Comparison of ENCODE assay signal across 19 mouse cellular contexts in the genomic region with DNA sequence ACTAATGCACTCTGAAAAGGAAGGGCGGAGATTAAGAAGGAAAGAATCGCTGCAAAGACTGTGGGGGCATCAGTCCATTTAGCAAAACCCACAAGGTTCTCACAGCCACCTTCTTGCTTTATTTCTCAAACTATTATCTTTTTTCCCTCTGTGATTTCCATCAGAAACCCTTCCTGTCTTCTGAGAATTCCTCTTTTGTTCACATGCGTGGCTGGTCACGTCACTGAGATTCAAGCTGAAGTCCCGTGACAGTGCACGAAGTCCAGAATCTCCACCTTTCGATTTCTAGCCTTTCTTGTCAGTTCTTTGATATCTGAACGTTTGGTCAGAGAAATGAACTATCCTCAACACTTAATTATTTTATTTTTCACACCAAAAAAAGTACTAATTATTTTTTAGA.
DNase-seq lines count a peak whose midpoint lies in the region; ATAC-seq lines count a peak whose summit lies in the region.
"Had no signal": no experiment of that assay in that cellular context is flagged by ENCODE, and none has a peak within 500 bp of the region (broad histone marks: within the 10 kb centered on the region; RNA-seq: fewer than 3 reads in every experiment).

No protein-coding gene starts in this region.

- H3K27me3 ChIP-seq in midbrain, embryonic 11.5 days (ENCODE audit: control insufficient read depth, insufficient read depth, low read length): no peaks in the 10 kb centered on the region; the same call in 1 of the 2 replicates
- H3K27me3 ChIP-seq in midbrain, embryonic 12.5 days: peaks cover 5% of the 10 kb centered on the region; the same call in 1 of the 2 replicates
- no peaks in the 10 kb centered on the region for H3K27me3 ChIP-seq in midbrain, embryonic 16.5 days (ENCODE audit: control insufficient read depth, insufficient read depth, low read depth, low read length)
- H3K27me3 ChIP-seq: forebrain, embryonic 13.5 days; hindbrain, embryonic 12.5 days; hindbrain, embryonic 15.5 days had no signal

- ATAC-seq in midbrain, embryonic 11.5 days (ENCODE audit: low FRiP score): peak; percentile 52; the same call in 1 of the 2 replicates
- no peak for ATAC-seq in midbrain, embryonic 12.5 days (ENCODE audit: low FRiP score, low read depth)
- ATAC-seq in midbrain, embryonic 16.5 days: no peak
- ATAC-seq: CD4-positive, CD25-positive, alpha-beta regulatory T cell, adult 4 months; forebrain, embryonic 13.5 days; forebrain, postnatal 0 days had no signal

- WGBS in midbrain, embryonic 11.5 days: 33% methylated on average over 8 of the region's 8 CpGs
- 39% methylated on average over 8 of the region's 8 CpGs for WGBS in midbrain, embryonic 12.5 days
- WGBS in midbrain, embryonic 16.5 days: 21% methylated on average over 8 of the region's 8 CpGs

- no peak overlapping the region for H3K27ac ChIP-seq in midbrain, embryonic 11.5 days (ENCODE audit: low read depth, low read length)
- no peak overlapping the region for H3K27ac ChIP-seq in midbrain, embryonic 12.5 days (replicated peaks)
- H3K27ac ChIP-seq in midbrain, embryonic 16.5 days (ENCODE audit: low read length): no peak overlapping the region
- H3K27ac ChIP-seq: forebrain, embryonic 10.5 days; forebrain, embryonic 13.5 days; hindbrain, embryonic 12.5 days; hindbrain, embryonic 15.5 days had no signal

- no peak overlapping the region for H3K4me2 ChIP-seq in midbrain, embryonic 11.5 days
- H3K4me2 ChIP-seq in midbrain, embryonic 12.5 days (replicated peaks): peak overlapping the region; percentile 39
- peak overlapping the region; percentile 2; the same call in 1 of the 2 replicates for H3K4me2 ChIP-seq in midbrain, embryonic 16.5 days (ENCODE audit: low read length)
- H3K4me2 ChIP-seq: forebrain, embryonic 13.5 days; heart, embryonic 11.5 days; hindbrain, embryonic 12.5 days; hindbrain, embryonic 15.5 days had no signal

- no peak overlapping the region for H3K4me3 ChIP-seq in midbrain, embryonic 11.5 days (ENCODE audit: low read depth, low read length)
- H3K4me3 ChIP-seq in midbrain, embryonic 12.5 days: no peak overlapping the region
- H3K4me3 ChIP-seq in midbrain, embryonic 16.5 days (ENCODE audit: low read depth, low read length): no peak overlapping the region
- H3K4me3 ChIP-seq: forebrain, embryonic 10.5 days; forebrain, embryonic 13.5 days; hindbrain, embryonic 12.5 days; hindbrain, embryonic 15.5 days had no signal

- H3K36me3 ChIP-seq in midbrain, embryonic 11.5 days (ENCODE audit: control insufficient read depth, insufficient read depth, low read length): no peaks in the 10 kb centered on the region
- no peaks in the 10 kb centered on the region for H3K36me3 ChIP-seq in midbrain, embryonic 12.5 days
- H3K36me3 ChIP-seq in midbrain, embryonic 16.5 days (ENCODE audit: control insufficient read depth, insufficient read depth, low read length): no peaks in the 10 kb centered on the region
- H3K36me3 ChIP-seq: forebrain, embryonic 10.5 days; hindbrain, embryonic 12.5 days; hindbrain, embryonic 15.5 days had no signal

- H3K9me3 ChIP-seq in midbrain, embryonic 11.5 days (ENCODE audit: control insufficient read depth, low read length): no peaks in the 10 kb centered on the region
- H3K9me3 ChIP-seq in midbrain, embryonic 12.5 days: no peaks in the 10 kb centered on the region
- no peaks in the 10 kb centered on the region for H3K9me3 ChIP-seq in midbrain, embryonic 16.5 days (replicated peaks; ENCODE audit: control insufficient read depth, low read length, poor library complexity, severe bottlenecking)
- H3K9me3 ChIP-seq: forebrain, embryonic 10.5 days; forebrain, embryonic 13.5 days; hindbrain, embryonic 12.5 days; hindbrain, embryonic 15.5 days had no signal

- H3K9ac ChIP-seq in midbrain, embryonic 11.5 days (ENCODE audit: low read length): no peak overlapping the region
- no peak overlapping the region for H3K9ac ChIP-seq in midbrain, embryonic 12.5 days (replicated peaks)
- H3K9ac ChIP-seq in midbrain, embryonic 16.5 days (ENCODE audit: low read depth, low read length): no peak overlapping the region
- H3K9ac ChIP-seq: forebrain, embryonic 13.5 days; forebrain, postnatal 0 days; hindbrain, embryonic 12.5 days; hindbrain, embryonic 15.5 days had no signal

- no peaks in the 10 kb centered on the region for H3K4me1 ChIP-seq in midbrain, embryonic 11.5 days (ENCODE audit: control insufficient read depth, insufficient read depth, low read length)
- no peaks in the 10 kb centered on the region for H3K4me1 ChIP-seq in midbrain, embryonic 12.5 days
- H3K4me1 ChIP-seq in midbrain, embryonic 16.5 days (ENCODE audit: control insufficient read depth, insufficient read depth, low read length): no peaks in the 10 kb centered on the region
- H3K4me1 ChIP-seq: forebrain, embryonic 13.5 days; hindbrain, embryonic 12.5 days; hindbrain, embryonic 15.5 days had no signal

- peak; percentile 81 for DNase-seq in midbrain, embryonic 11.5 days (ENCODE audit: low spot score, missing footprints)
- peak; percentile 16 for DNase-seq in retina, postnatal 1 day
- no peak for DNase-seq in urinary bladder, adult 2 months (ENCODE audit: low spot score)
- no peak for DNase-seq in layer of hippocampus, adult 9-10 months (ENCODE audit: low spot score)
- DNase-seq: adrenal gland, adult 2 months; adrenal gland, postnatal 14 days; cerebellum, adult 11 months; cerebellum, adult 2 months; forebrain, postnatal 0 days; gastrocnemius, postnatal 10 days; gastrocnemius, postnatal 36 days had no signal

Comparison
In these comparisons a context has a peak if more than half of its experiments do, and no peak if none do; other contexts are left out.
1. DNase-seq: peak in midbrain, embryonic 11.5 days (single experiment) and retina, postnatal 1 day (single experiment); none in urinary bladder, adult 2 months (single experiment) and layer of hippocampus, adult 9-10 months (single experiment).